Mouse (Mus musculus): Measurements from ENCODE around the gene Pde4dip. TPM values are rescaled to one million over a fixed set of nuclear protein-coding genes. Genes with fewer than 3 reads are reported as not detected.

Gene Pde4dip
- polyA plus RNA-seq, 1 experiment, result 56.2 TPM

- Histone ChIP-seq H3K4me1 (replicated peaks; ENCODE audit: control insufficient read depth, insufficient read depth, low read length) (no peaks in the 10 kb centered on the region; the same call in 1 of the 2 replicates), H3K27me3 (ENCODE audit: control insufficient read depth, insufficient read depth, low read length) (no peaks in the 10 kb centered on the region), H3K4me3 (ENCODE audit: control insufficient read depth, insufficient read depth, low read length) (no peak overlapping the region), H3K27ac (ENCODE audit: control insufficient read depth, insufficient read depth, low read length) (no peak overlapping the region), H3K36me3 (ENCODE audit: control insufficient read depth, insufficient read depth, low read length) (no peaks in the 10 kb centered on the region)
- DNase-seq, result no peak
- WGBS, result 88% methylated on average over 6 of the region's 6 CpGs
- no peak for TF ChIP-seq POLR2A (IDR thresholded peaks at IDR 0.05; ENCODE audit: control insufficient read depth, extremely low read depth, insufficient read depth, low read length, poor library complexity)
- TF ChIP-seq CTCF (IDR thresholded peaks at IDR 0.05; ENCODE audit: borderline replicate concordance, control insufficient read depth, extremely low read depth, insufficient read depth, low read length, poor library complexity), result no peak
Observed at GRCm38 (mm10) chr3:97732622-97733021, 155.9 kb downstream of the Pde4dip start.

- H3K4me1 ChIP-seq (replicated peaks; ENCODE audit: control insufficient read depth, insufficient read depth, low read length), result no peaks in the 10 kb centered on the region; the same call in 1 of the 2 replicates
- DNase-seq, result no peak
- no peak overlapping the region for H3K4me3 ChIP-seq (ENCODE audit: control insufficient read depth, insufficient read depth, low read length)
- TF ChIP-seq CTCF (IDR thresholded peaks at IDR 0.05; ENCODE audit: borderline replicate concordance, control insufficient read depth, extremely low read depth, insufficient read depth, low read length, poor library complexity), result no peak
- no peak for TF ChIP-seq POLR2A (IDR thresholded peaks at IDR 0.05; ENCODE audit: control insufficient read depth, extremely low read depth, insufficient read depth, low read length, poor library complexity)
- 89% methylated on average over 7 of the region's 7 CpGs for WGBS
- H3K36me3 ChIP-seq (ENCODE audit: control insufficient read depth, insufficient read depth, low read length), result no peaks in the 10 kb centered on the region
- H3K27ac ChIP-seq (ENCODE audit: control insufficient read depth, insufficient read depth, low read length), result no peak overlapping the region
- no peaks in the 10 kb centered on the region for H3K27me3 ChIP-seq (ENCODE audit: control insufficient read depth, insufficient read depth, low read length)
Observed at GRCm38 (mm10) chr3:97730624-97731023, 157.9 kb downstream of the Pde4dip start.

- no peak for DNase-seq
- H3K36me3 ChIP-seq (ENCODE audit: control insufficient read depth, insufficient read depth, low read length), result no peaks in the 10 kb centered on the region
- H3K27me3 ChIP-seq (ENCODE audit: control insufficient read depth, insufficient read depth, low read length), result no peaks in the 10 kb centered on the region
- H3K27ac ChIP-seq (ENCODE audit: control insufficient read depth, insufficient read depth, low read length), result no peak overlapping the region
- H3K4me3 ChIP-seq (ENCODE audit: control insufficient read depth, insufficient read depth, low read length), result no peak overlapping the region
- WGBS, result 91% methylated on average over 3 of the region's 3 CpGs
- TF ChIP-seq CTCF (IDR thresholded peaks at IDR 0.05; ENCODE audit: borderline replicate concordance, control insufficient read depth, extremely low read depth, insufficient read depth, low read length, poor library complexity), result no peak
- no peak for TF ChIP-seq POLR2A (IDR thresholded peaks at IDR 0.05; ENCODE audit: control insufficient read depth, extremely low read depth, insufficient read depth, low read length, poor library complexity)
- H3K4me1 ChIP-seq (replicated peaks; ENCODE audit: control insufficient read depth, insufficient read depth, low read length), result no peaks in the 10 kb centered on the region; the same call in 1 of the 2 replicates
Observed at GRCm38 (mm10) chr3:97730131-97730530, 158.4 kb downstream of the Pde4dip start.

GRCm38 (mm10) chr3:97727801-97728200 is 160.7 kb downstream of the Pde4dip start:
- 85% methylated on average over 2 of the region's 2 CpGs for WGBS
- H3K27ac ChIP-seq (ENCODE audit: control insufficient read depth, insufficient read depth, low read length), result no peak overlapping the region
- no peaks in the 10 kb centered on the region for H3K27me3 ChIP-seq (ENCODE audit: control insufficient read depth, insufficient read depth, low read length)
- no peaks in the 10 kb centered on the region for H3K36me3 ChIP-seq (ENCODE audit: control insufficient read depth, insufficient read depth, low read length)
- no peak overlapping the region for H3K4me3 ChIP-seq (ENCODE audit: control insufficient read depth, insufficient read depth, low read length)
- TF ChIP-seq CTCF (IDR thresholded peaks at IDR 0.05; ENCODE audit: borderline replicate concordance, control insufficient read depth, extremely low read depth, insufficient read depth, low read length, poor library complexity), result no peak
- TF ChIP-seq POLR2A (IDR thresholded peaks at IDR 0.05; ENCODE audit: control insufficient read depth, extremely low read depth, insufficient read depth, low read length, poor library complexity), result no peak
- no peaks in the 10 kb centered on the region for H3K4me1 ChIP-seq (replicated peaks; ENCODE audit: control insufficient read depth, insufficient read depth, low read length)
- DNase-seq, result no peak

- H3K4me3 ChIP-seq (ENCODE audit: control insufficient read depth, insufficient read depth, low read length), result no peak overlapping the region
- 87% methylated on average over 9 of the region's 9 CpGs for WGBS
- H3K27ac ChIP-seq (ENCODE audit: control insufficient read depth, insufficient read depth, low read length), result no peak overlapping the region
- H3K36me3 ChIP-seq (ENCODE audit: control insufficient read depth, insufficient read depth, low read length), result no peaks in the 10 kb centered on the region
- H3K27me3 ChIP-seq (ENCODE audit: control insufficient read depth, insufficient read depth, low read length), result no peaks in the 10 kb centered on the region
- H3K4me1 ChIP-seq (replicated peaks; ENCODE audit: control insufficient read depth, insufficient read depth, low read length), result no peaks in the 10 kb centered on the region
- TF ChIP-seq CTCF (IDR thresholded peaks at IDR 0.05; ENCODE audit: borderline replicate concordance, control insufficient read depth, extremely low read depth, insufficient read depth, low read length, poor library complexity) (no peak), POLR2A (IDR thresholded peaks at IDR 0.05; ENCODE audit: control insufficient read depth, extremely low read depth, insufficient read depth, low read length, poor library complexity) (no peak)
- DNase-seq, result no peak
Observed at GRCm38 (mm10) chr3:97719116-97719515, 169.4 kb downstream of the Pde4dip start.

DNA sequence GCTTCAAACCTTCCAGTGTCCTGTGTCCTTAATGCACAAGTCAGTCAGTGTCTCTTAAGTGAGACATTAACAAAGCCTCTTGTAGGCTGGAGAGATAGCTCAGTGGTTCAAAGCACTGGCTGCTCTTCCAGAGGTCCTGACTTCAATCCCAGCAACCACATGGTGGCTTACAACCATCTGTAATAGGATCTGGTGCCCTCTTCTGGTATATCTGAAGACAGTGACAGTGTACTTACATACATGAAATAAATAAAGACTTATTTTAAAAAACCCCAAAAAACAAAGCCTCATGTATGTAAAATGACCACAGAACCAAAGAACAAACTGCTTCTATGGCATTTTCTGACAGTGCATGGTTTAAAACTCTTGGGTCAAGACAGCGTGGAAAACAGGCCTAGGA is 172.6 kb downstream of the Pde4dip start:
- TF ChIP-seq POLR2A (IDR thresholded peaks at IDR 0.05; ENCODE audit: control insufficient read depth, extremely low read depth, insufficient read depth, low read length, poor library complexity) (no peak), CTCF (IDR thresholded peaks at IDR 0.05; ENCODE audit: borderline replicate concordance, control insufficient read depth, extremely low read depth, insufficient read depth, low read length, poor library complexity) (no peak)
- Histone ChIP-seq H3K4me1 (replicated peaks; ENCODE audit: control insufficient read depth, insufficient read depth, low read length) (no peaks in the 10 kb centered on the region), H3K27me3 (ENCODE audit: control insufficient read depth, insufficient read depth, low read length) (no peaks in the 10 kb centered on the region), H3K4me3 (ENCODE audit: control insufficient read depth, insufficient read depth, low read length) (no peak overlapping the region), H3K27ac (ENCODE audit: control insufficient read depth, insufficient read depth, low read length) (no peak overlapping the region), H3K36me3 (ENCODE audit: control insufficient read depth, insufficient read depth, low read length) (no peaks in the 10 kb centered on the region)
- 91% methylated on average over 1 of the region's 1 CpGs for WGBS
- no peak for DNase-seq

GRCm38 (mm10) chr3:97710881-97711280 is 177.6 kb downstream of the Pde4dip start:
- DNase-seq, result no peak
- H3K36me3 ChIP-seq (ENCODE audit: control insufficient read depth, insufficient read depth, low read length), result no peaks in the 10 kb centered on the region

More at GRCm38 (mm10) chr3:97710881-97711280, 177.6 kb downstream of the Pde4dip start:
- WGBS, result 43% methylated on average over 5 of the region's 5 CpGs
- no peak overlapping the region for H3K27ac ChIP-seq (ENCODE audit: control insufficient read depth, insufficient read depth, low read length)
- no peaks in the 10 kb centered on the region for H3K27me3 ChIP-seq (ENCODE audit: control insufficient read depth, insufficient read depth, low read length)
- no peak for TF ChIP-seq CTCF (IDR thresholded peaks at IDR 0.05; ENCODE audit: borderline replicate concordance, control insufficient read depth, extremely low read depth, insufficient read depth, low read length, poor library complexity)
- TF ChIP-seq POLR2A (IDR thresholded peaks at IDR 0.05; ENCODE audit: control insufficient read depth, extremely low read depth, insufficient read depth, low read length, poor library complexity), result no peak
- no peaks in the 10 kb centered on the region for H3K4me1 ChIP-seq (replicated peaks; ENCODE audit: control insufficient read depth, insufficient read depth, low read length)
- H3K4me3 ChIP-seq (ENCODE audit: control insufficient read depth, insufficient read depth, low read length), result no peak overlapping the region
